Mouse (Mus musculus) erythroblast, embryonic 14.5 days (primary cell): ENCODE results near the gene Gm37240. TPM values are rescaled to one million over a fixed set of nuclear protein-coding genes. Genes with fewer than 3 reads are reported as not detected.

Source experiments
- H3K27me3 ChIP-seq: 2 replicates; pipeline ENCODE4 v1.6.1; 2012; ENCODE audit warnings: inconsistent platforms; ENCODE audit not compliant: control insufficient read depth
- H3K36me3 ChIP-seq: 2 replicates; pipeline ENCODE4 v1.6.1; 2012; ENCODE audit warnings: mild to moderate bottlenecking, inconsistent platforms; ENCODE audit not compliant: control insufficient read depth
- H3K4me1 ChIP-seq: 2 replicates; pipeline ENCODE4 v1.6.1; 2012; ENCODE audit warnings: inconsistent platforms; ENCODE audit not compliant: control insufficient read depth
- H3K4me3 ChIP-seq: replicated peaks from 2 replicates; pipeline ENCODE3; 2012; ENCODE audit warnings: moderate library complexity, mild to moderate bottlenecking, inconsistent platforms
- H3K9me3 ChIP-seq: 2 replicates; pipeline ENCODE4 v1.6.1; 2012; ENCODE audit warnings: low read length, inconsistent platforms, mixed read lengths; ENCODE audit not compliant: control insufficient read depth
- GATA1 ChIP-seq: IDR thresholded peaks from 2 replicates; pipeline ENCODE4 v1.6.1; 2012; ENCODE audit warnings: low read length, inconsistent platforms, mixed read lengths
- TAL1 ChIP-seq: IDR thresholded peaks from 3 replicates; pipeline ENCODE4 v1.6.1; 2012; ENCODE audit warnings: low read length, inconsistent platforms, mixed read lengths
- polyA plus RNA-seq: library from polyadenylated mRNA; stranded (reverse); fragments of >175 nt; gene quantifications from 2 replicates; pipeline ENCODE4 v1.2.3, GENCODE M21; 2012

Gm37240 gene
- polyA plus RNA-seq, 1 experiment, result not detected

GRCm38 (mm10) chr3:85186661-85187076, 700.6 kb downstream of the Gm37240 start:
- Histone ChIP-seq H3K4me3 (no peak overlapping the region), H3K4me1 (no peaks in the 10 kb centered on the region), H3K9me3 (no peaks in the 10 kb centered on the region), H3K27me3 (no peaks in the 10 kb centered on the region), H3K36me3 (no peaks in the 10 kb centered on the region)
- no peak for TF ChIP-seq GATA1
- no peak for TF ChIP-seq TAL1

- no peak overlapping the region for H3K4me3 ChIP-seq
- H3K9me3 ChIP-seq, result no peaks in the 10 kb centered on the region
- TF ChIP-seq TAL1 (no peak), GATA1 (no peak)
- H3K4me1 ChIP-seq, result no peaks in the 10 kb centered on the region
- no peaks in the 10 kb centered on the region for H3K36me3 ChIP-seq
- H3K27me3 ChIP-seq, result no peaks in the 10 kb centered on the region
Measured at GRCm38 (mm10) chr3:85185827-85186226, 701.5 kb downstream of the Gm37240 start.

GRCm38 (mm10) chr3:85184916-85185315, 702.4 kb downstream of the Gm37240 start:
- TF ChIP-seq GATA1, result no peak
- no peak for TF ChIP-seq TAL1
- no peaks in the 10 kb centered on the region for H3K4me1 ChIP-seq
- H3K27me3 ChIP-seq, result no peaks in the 10 kb centered on the region
- no peaks in the 10 kb centered on the region for H3K36me3 ChIP-seq
- no peak overlapping the region for H3K4me3 ChIP-seq
- no peaks in the 10 kb centered on the region for H3K9me3 ChIP-seq

- no peaks in the 10 kb centered on the region for H3K4me1 ChIP-seq
- no peaks in the 10 kb centered on the region for H3K27me3 ChIP-seq
- H3K4me3 ChIP-seq, result no peak overlapping the region
- H3K36me3 ChIP-seq, result no peaks in the 10 kb centered on the region
- no peak for TF ChIP-seq TAL1
- TF ChIP-seq GATA1, result no peak
- no peaks in the 10 kb centered on the region for H3K9me3 ChIP-seq
Measured at GRCm38 (mm10) chr3:85184151-85184550, 703.2 kb downstream of the Gm37240 start.

GRCm38 (mm10) chr3:85176736-85177135, 710.6 kb downstream of the Gm37240 start:
- Histone ChIP-seq H3K4me3 (no peak overlapping the region), H3K4me1 (peaks cover 4% of the 10 kb centered on the region; the same call in 1 of the 2 replicates), H3K9me3 (no peaks in the 10 kb centered on the region), H3K27me3 (no peaks in the 10 kb centered on the region), H3K36me3 (no peaks in the 10 kb centered on the region)
- TF ChIP-seq GATA1 (no peak), TAL1 (no peak)

GRCm38 (mm10) chr3:85174542-85175469, 712.5 kb downstream of the Gm37240 start:
- no peak for TF ChIP-seq GATA1
- Histone ChIP-seq H3K4me3 (no peak overlapping the region), H3K36me3 (no peaks in the 10 kb centered on the region), H3K27me3 (no peaks in the 10 kb centered on the region), H3K4me1 (peaks cover 4% of the 10 kb centered on the region; the same call in 1 of the 2 replicates), H3K9me3 (no peaks in the 10 kb centered on the region)

- no peaks in the 10 kb centered on the region for H3K9me3 ChIP-seq
Measured at GRCm38 (mm10) chr3:85173441-85174071, 713.8 kb downstream of the Gm37240 start.

GRCm38 (mm10) chr3:85172532-85172931, 714.8 kb downstream of the Gm37240 start:
- Histone ChIP-seq H3K4me1 (peaks cover 4% of the 10 kb centered on the region; the same call in 1 of the 2 replicates), H3K36me3 (no peaks in the 10 kb centered on the region), H3K9me3 (no peaks in the 10 kb centered on the region), H3K27me3 (no peaks in the 10 kb centered on the region), H3K4me3 (no peak overlapping the region)
- TF ChIP-seq TAL1, result no peak
- no peak for TF ChIP-seq GATA1

More at GRCm38 (mm10) chr3:85173441-85174071, 713.8 kb downstream of the Gm37240 start:
- Histone ChIP-seq H3K4me3 (no peak overlapping the region), H3K27me3 (no peaks in the 10 kb centered on the region), H3K36me3 (no peaks in the 10 kb centered on the region), H3K4me1 (peaks cover 4% of the 10 kb centered on the region; the same call in 1 of the 2 replicates)
- TF ChIP-seq GATA1 (no peak), TAL1 (no peak)

- Histone ChIP-seq H3K4me1 (peaks cover 4% of the 10 kb centered on the region; the same call in 1 of the 2 replicates), H3K36me3 (no peaks in the 10 kb centered on the region), H3K27me3 (no peaks in the 10 kb centered on the region), H3K9me3 (no peaks in the 10 kb centered on the region), H3K4me3 (no peak overlapping the region)
- TF ChIP-seq GATA1, result no peak
- no peak for TF ChIP-seq TAL1
Measured at GRCm38 (mm10) chr3:85172096-85172495, 715.2 kb downstream of the Gm37240 start.
